Mouse (Mus musculus): ENCODE data around the gene Ccdc9b.

Gene Ccdc9b

GRCm38 (mm10) chr2:118708472-118708871 is 54.0 kb downstream of the Ccdc9b start:
- peak in 1 of 2 experiments; percentile 44 for DNase-seq

GRCm38 (mm10) chr2:118706436-118706835 is 56.0 kb downstream of the Ccdc9b start:
- no peak for DNase-seq

Data from kidney, postnatal 36 days (tissue).